Mouse (Mus musculus) MEL-GATA-1-ER (cell line): ENCODE results near the gene Camk2g.

Experiments used
- DNase-seq: peaks from one replicate; pipeline ENCODE4 v3.0.0-alpha.2; 2012; ENCODE audit warnings: low read depth; ENCODE audit errors: extremely low read depth

The Camk2g gene

DNA sequence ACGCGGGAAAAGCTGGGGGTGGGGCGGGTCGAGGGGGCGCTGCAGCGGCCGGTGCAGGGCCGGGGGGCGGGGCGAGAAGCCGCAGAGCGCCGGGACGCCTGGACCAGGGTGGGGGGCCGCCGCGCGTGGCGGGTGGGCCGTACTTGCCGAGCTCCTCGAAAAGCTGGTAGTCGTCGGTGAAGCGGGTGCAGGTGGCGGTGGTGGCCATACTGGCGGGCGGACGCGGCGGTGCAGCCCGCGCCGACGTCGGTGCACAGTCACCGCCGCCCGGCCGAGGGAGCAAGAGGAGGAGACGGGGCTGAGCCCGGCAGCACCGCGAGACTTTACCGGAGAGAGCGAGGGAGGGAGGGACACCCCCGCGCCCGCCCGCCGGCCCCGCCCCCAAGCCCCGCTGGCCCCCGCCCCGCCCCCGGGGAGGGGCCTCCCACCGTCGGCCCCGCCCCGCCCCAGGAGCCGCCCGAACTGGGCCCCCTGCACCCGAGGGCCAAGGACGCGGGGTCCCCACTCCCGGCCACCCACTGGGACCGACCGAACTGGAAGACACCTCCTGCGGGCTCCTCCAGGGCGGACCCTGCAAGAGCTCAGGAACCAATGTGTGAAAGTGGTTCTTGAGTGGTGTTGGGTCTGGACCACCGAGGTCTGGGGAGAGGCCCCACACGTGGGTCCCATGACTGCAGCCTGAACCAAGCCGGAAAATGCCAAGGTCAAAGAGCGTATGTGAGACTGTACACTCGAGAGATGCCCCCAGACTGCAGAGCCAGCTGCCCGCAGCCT is at the start of gene Camk2g:
Camk2g (minus strand) TSS at position 331 of the 774 bp plus-strand sequence.
- peak; percentile 48 for DNase-seq

GRCm38 (mm10) chr14:20842629-20843028 is 48.7 kb upstream of the Camk2g start:
- no peak for DNase-seq

DNA sequence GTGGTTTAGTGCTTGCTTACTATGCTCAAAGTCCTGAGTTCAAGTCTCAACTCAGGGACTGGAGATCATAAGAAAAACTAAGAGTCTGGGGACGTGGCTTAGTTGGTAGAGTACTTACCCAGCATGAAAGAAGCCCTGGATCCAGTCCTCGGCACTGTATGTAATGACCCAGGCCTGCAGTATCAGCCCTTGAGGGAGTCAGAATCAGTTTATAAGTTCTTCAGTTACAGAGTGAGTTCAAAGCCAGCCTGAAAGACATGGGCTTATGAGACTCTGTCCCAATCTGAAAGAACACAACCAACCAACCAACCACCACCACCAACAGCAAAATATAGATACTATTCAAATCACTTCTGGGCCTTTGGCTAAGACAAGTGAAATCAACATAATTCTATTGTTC is 47.6 kb upstream of the Camk2g start:
- DNase-seq, result no peak

- DNase-seq, result no peak
Observed at GRCm38 (mm10) chr14:20837681-20838080, 43.8 kb upstream of the Camk2g start.

GRCm38 (mm10) chr14:20836905-20837376 is 43.1 kb upstream of the Camk2g start:
- DNase-seq, result no peak

- peak; percentile 56 for DNase-seq
Observed at GRCm38 (mm10) chr14:20836171-20836904, 42.5 kb upstream of the Camk2g start, which contains the start of gene Plau. Plau (plus strand) TSS chr14:20836660.

- DNase-seq, result no peak
Observed at GRCm38 (mm10) chr14:20834136-20834535, 40.2 kb upstream of the Camk2g start.

GRCm38 (mm10) chr14:20833525-20833924 is 39.6 kb upstream of the Camk2g start:
- DNase-seq, result no peak

DNA sequence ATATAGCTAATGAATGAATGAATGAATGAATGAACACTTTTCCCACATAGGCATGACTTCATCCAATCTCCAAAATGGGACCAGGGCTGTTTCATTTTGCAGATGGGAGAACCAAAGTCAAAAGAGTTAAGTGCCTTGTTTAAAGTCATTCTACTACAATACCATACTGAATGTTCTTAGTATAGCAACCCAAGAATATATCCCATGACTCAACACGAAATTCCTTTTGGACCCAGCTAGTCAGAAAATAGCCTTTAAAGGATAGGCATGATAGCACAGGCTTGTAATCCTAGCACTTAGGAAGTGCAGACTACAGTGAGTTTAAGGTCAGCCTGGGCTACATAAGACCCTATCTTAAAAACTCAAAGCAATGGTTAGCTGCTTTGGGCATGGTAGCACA is 38.0 kb upstream of the Camk2g start:
- no peak for DNase-seq

DNA sequence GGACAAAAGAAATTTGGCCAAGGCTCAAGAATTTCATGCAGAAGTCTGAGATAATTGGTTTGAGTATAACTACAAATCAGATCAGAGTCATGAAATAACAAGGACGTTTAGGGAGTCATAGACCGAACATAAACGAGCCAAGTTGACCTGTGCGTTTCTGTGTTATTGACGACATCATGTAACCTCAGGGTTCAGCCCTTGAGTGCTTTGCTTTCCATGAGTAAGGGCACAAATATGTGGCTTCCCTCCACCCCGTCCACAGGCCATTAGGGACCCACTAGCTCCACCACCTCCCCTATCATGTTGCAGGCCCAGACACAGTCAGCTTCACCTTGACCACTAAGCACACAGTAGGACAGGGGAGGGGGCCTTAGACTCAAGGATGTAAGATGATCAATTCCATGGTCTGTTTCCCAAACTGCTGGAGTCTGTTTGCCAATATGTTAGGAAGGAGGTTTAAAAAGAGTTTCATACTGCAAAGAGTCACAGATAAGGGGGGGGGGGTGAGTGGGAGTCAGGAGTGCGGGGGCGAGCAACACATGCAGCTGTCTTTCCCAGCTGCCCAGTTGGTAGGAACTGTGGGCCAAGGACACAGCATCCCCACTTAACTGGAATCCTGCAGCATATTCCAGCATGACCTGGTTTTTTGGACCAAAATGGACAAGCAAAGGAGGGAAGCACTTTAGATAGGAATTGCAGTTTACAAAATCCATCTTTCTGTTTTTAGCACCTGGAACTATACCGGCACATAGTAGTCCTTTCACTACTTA is 37.4 kb upstream of the Camk2g start:
- DNase-seq, result no peak

- peak; percentile 58 for DNase-seq
Observed at GRCm38 (mm10) chr14:20829523-20830366, 35.9 kb upstream of the Camk2g start.

GRCm38 (mm10) chr14:20828524-20828923 is 34.6 kb upstream of the Camk2g start:
- no peak for DNase-seq

- DNase-seq, result no peak
Observed at GRCm38 (mm10) chr14:20827491-20827890, 33.6 kb upstream of the Camk2g start.

- DNase-seq, result no peak
Observed at GRCm38 (mm10) chr14:20827061-20827460, 33.2 kb upstream of the Camk2g start.

GRCm38 (mm10) chr14:20825516-20825915 is 31.6 kb upstream of the Camk2g start:
- no peak for DNase-seq

DNA sequence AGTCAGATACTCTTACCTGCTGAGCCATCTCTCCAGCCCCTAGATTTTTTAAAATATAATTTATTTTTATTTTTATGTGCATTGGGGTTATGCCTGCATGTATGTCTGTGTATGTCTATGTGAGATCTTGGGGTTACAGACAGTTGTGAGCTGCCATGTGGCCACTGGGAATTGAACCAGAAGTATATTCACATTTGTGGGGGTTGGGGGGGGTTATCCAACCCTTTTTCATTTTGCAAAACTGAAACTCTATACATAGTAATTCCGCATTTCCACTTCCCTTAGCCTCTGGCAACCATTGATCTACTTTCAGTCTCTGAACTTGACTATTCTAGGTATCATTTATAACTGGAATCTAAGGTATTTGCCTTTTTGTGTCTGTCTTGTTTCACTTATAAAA is 30.6 kb upstream of the Camk2g start:
- no peak for DNase-seq

- DNase-seq, result no peak
Observed at GRCm38 (mm10) chr14:20815448-20815847, 21.6 kb upstream of the Camk2g start.

- DNase-seq, result no peak
Observed at GRCm38 (mm10) chr14:20811779-20812406, 18.0 kb upstream of the Camk2g start.

DNA sequence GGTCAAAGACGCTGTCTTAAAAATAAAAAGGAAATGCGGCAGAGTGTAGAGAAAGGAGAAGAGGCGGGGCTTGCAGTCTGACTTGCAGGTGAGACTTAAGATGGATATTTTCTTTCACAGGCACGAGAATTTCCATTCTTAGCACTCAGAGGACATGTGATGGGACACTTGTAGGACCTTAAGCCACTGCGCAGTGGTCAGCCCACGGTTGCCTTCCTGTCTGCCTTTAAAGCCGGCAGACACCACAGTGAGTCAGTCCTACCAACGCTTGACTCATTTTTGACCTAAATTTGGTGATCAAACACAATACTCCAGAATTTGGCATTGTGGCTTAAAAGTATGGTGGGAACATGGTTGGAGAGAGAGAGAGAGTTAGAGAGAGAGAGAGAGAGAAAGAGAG is 17.3 kb upstream of the Camk2g start:
- no peak for DNase-seq

DNA sequence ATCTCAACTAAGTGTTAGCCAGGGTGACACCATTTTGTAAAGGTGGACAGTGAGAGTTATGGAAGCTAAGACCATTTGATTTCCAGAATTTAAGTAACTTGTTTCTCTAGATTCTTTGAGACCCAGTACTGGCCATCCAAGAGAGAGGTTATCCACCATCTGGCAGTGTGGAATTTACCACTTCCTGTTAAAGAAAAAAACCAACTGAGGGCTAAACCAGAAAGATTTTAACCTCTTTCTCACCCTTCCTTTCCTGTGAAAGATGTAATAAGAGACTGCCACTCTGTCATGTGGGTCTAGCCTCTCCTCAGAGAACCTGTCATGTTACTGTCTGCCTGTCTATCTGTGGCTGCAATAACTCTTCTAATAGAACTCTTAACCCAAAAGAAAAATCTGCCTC is 15.9 kb upstream of the Camk2g start:
- no peak for DNase-seq
